Mouse (Mus musculus): Measurements from ENCODE around the gene Olfr1323.

Gene Olfr1323

DNA sequence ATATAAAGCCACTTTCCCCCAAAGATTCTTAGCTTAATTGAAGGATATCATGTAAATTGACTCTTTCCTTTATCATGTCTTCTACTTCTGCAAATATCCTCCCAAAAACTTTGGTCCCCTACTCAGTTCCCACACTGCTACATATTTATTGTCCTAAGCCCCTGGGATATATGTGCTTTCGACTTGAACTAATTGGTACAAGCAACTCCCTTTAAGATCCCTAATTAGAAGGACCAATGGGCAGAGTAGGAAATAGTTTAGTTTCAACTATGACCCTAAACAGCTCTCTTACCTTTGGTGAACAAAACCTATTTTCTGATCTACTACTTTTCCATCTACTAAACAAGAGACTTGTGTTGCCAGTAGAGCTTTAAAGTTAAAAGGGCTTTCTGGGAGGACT is at the start of gene Olfr1323:
Gene Olfr1323 (minus strand): TSS at position 101 of the 400 bp plus-strand sequence.
- no peak for DNase-seq (ENCODE audit: low read depth, low spot score)

DNA sequence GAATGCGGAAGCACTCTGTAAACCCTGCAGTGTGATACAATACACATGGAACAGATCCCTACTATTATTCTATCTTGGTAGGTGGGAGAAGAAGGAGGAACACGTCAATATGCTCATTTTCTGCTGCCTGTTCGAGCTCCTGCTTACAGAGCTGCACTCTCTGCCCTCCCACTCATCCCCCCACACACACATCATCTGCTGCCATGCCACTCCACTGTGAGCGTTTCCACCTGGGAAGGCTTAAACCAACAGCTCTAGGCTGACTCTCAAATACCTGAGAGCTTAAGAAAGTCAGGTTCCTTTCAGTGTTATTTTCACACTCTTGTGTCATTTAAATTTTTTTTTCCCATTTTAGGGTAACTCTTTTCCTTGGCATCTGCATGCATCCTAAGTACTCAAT is 6.9 kb downstream of the Olfr1323 start:
- DNase-seq (ENCODE audit: low read depth, low spot score) = no peak

Measured in skeletal muscle tissue, adult 2 months (tissue).